Comparison of ENCODE assay signal across 13 mouse cellular contexts in genomic region chr5:76747851-76748250, GRCm38 (mm10).
DNase-seq lines count a peak whose midpoint lies in the region; ATAC-seq and TF ChIP-seq lines count a peak whose summit lies in the region.
"Had no signal": no experiment of that assay in that cellular context is flagged by ENCODE, and none has a peak within 500 bp of the region (broad histone marks: within the 10 kb centered on the region; RNA-seq: fewer than 3 reads in every experiment).

No protein-coding gene starts in this region.

- H3K9me3 ChIP-seq in midbrain, embryonic 11.5 days (ENCODE audit: control insufficient read depth, low read length): no peaks in the 10 kb centered on the region
- no peaks in the 10 kb centered on the region for H3K9me3 ChIP-seq in midbrain, embryonic 10.5 days (replicated peaks)
- H3K9me3 ChIP-seq in embryonic facial prominence, embryonic 12.5 days: no peaks in the 10 kb centered on the region
- no peaks in the 10 kb centered on the region for H3K9me3 ChIP-seq in hindbrain, postnatal 0 days (ENCODE audit: low read length)
- H3K9me3 ChIP-seq: kidney, embryonic 15.5 days had no signal

- H3K27ac ChIP-seq in midbrain, embryonic 11.5 days (ENCODE audit: low read depth, low read length): no peak overlapping the region
- H3K27ac ChIP-seq in midbrain, embryonic 10.5 days (replicated peaks): no peak overlapping the region
- H3K27ac ChIP-seq in embryonic facial prominence, embryonic 12.5 days: no peak overlapping the region
- H3K27ac ChIP-seq in hindbrain, postnatal 0 days: no peak overlapping the region
- H3K27ac ChIP-seq: kidney, embryonic 15.5 days had no signal

- 65% methylated on average over 7 of the region's 7 CpGs for WGBS in midbrain, embryonic 11.5 days
- WGBS in midbrain, embryonic 10.5 days: 69% methylated on average over 7 of the region's 7 CpGs
- WGBS in embryonic facial prominence, embryonic 12.5 days: 62% methylated on average over 7 of the region's 7 CpGs
- 56% methylated on average over 7 of the region's 7 CpGs for WGBS in hindbrain, postnatal 0 days

- no peaks in the 10 kb centered on the region; the same call in 1 of the 2 replicates for H3K4me1 ChIP-seq in midbrain, embryonic 11.5 days (ENCODE audit: control insufficient read depth, insufficient read depth, low read length)
- peaks cover 15% of the 10 kb centered on the region for H3K4me1 ChIP-seq in midbrain, embryonic 10.5 days
- no peaks in the 10 kb centered on the region; the same call in 1 of the 2 replicates for H3K4me1 ChIP-seq in embryonic facial prominence, embryonic 12.5 days
- H3K4me1 ChIP-seq in hindbrain, postnatal 0 days (ENCODE audit: insufficient read depth, low read length): no peaks in the 10 kb centered on the region
- H3K4me1 ChIP-seq: kidney, embryonic 15.5 days had no signal

- no peak overlapping the region for H3K4me3 ChIP-seq in midbrain, embryonic 11.5 days (ENCODE audit: low read depth, low read length)
- H3K4me3 ChIP-seq in midbrain, embryonic 10.5 days: no peak overlapping the region
- H3K4me3 ChIP-seq in embryonic facial prominence, embryonic 12.5 days: no peak overlapping the region
- H3K4me3 ChIP-seq in hindbrain, postnatal 0 days (ENCODE audit: low read length): no peak overlapping the region
- H3K4me3 ChIP-seq: kidney, embryonic 15.5 days had no signal

- no peaks in the 10 kb centered on the region for H3K27me3 ChIP-seq in midbrain, embryonic 11.5 days (ENCODE audit: control insufficient read depth, insufficient read depth, low read length)
- H3K27me3 ChIP-seq in midbrain, embryonic 10.5 days (ENCODE audit: low read depth, poor library complexity, severe bottlenecking): no peaks in the 10 kb centered on the region
- H3K27me3 ChIP-seq in embryonic facial prominence, embryonic 12.5 days: no peaks in the 10 kb centered on the region
- H3K27me3 ChIP-seq in hindbrain, postnatal 0 days (ENCODE audit: insufficient read depth, low read length): no peaks in the 10 kb centered on the region
- H3K27me3 ChIP-seq: kidney, embryonic 15.5 days had no signal

- peak; percentile 69 for DNase-seq in midbrain, embryonic 11.5 days (ENCODE audit: low spot score, missing footprints)
- DNase-seq in midbrain, embryonic 10.5 days (ENCODE audit: low spot score): no peak
- peak; percentile 50 for DNase-seq in hindbrain, postnatal 0 days (ENCODE audit: low spot score)
- DNase-seq in right cerebral cortex, postnatal 14 days: peak; percentile 19
- DNase-seq in adrenal gland, postnatal 14 days: no peak
- DNase-seq in lung, postnatal 4 days: no peak
- no peak for DNase-seq in layer of hippocampus, postnatal 25 days (ENCODE audit: extremely low spot score in 1 of 2, low spot score in 1 of 2)
- DNase-seq: cerebellum, adult 11 months; gastrocnemius, postnatal 14 days; heart, postnatal 14 days had no signal

- ATAC-seq in midbrain, embryonic 11.5 days (ENCODE audit: low FRiP score): peak; percentile 58; the same call in 1 of the 2 replicates
- 0 out of 2 replicates have a peak, but pooled peaks have one; percentile 24 for ATAC-seq in embryonic facial prominence, embryonic 12.5 days (ENCODE audit: insufficient number of reproducible peaks, insufficient read depth, low FRiP score, low TSS enrichment)
- ATAC-seq in hindbrain, postnatal 0 days: peak; percentile 86
- ATAC-seq: lung, postnatal 0 days had no signal

- no peak overlapping the region for H3K9ac ChIP-seq in midbrain, embryonic 11.5 days (ENCODE audit: low read length)
- no peak overlapping the region for H3K9ac ChIP-seq in embryonic facial prominence, embryonic 12.5 days
- no peak overlapping the region for H3K9ac ChIP-seq in hindbrain, postnatal 0 days (replicated peaks; ENCODE audit: low read length)
- H3K9ac ChIP-seq: kidney, embryonic 15.5 days had no signal

- H3K4me2 ChIP-seq in midbrain, embryonic 11.5 days: no peak overlapping the region
- no peak overlapping the region for H3K4me2 ChIP-seq in embryonic facial prominence, embryonic 12.5 days (replicated peaks)
- no peak overlapping the region for H3K4me2 ChIP-seq in hindbrain, postnatal 0 days (ENCODE audit: low read depth, low read length)
- H3K4me2 ChIP-seq: kidney, embryonic 15.5 days had no signal

- TF ChIP-seq CTCF in hindbrain, postnatal 0 days (IDR thresholded peaks at IDR 0.05; ENCODE audit: low read depth): no peak

- H3K36me3 ChIP-seq in midbrain, embryonic 11.5 days (ENCODE audit: control insufficient read depth, insufficient read depth, low read length): no peaks in the 10 kb centered on the region
- peaks cover 13% of the 10 kb centered on the region for H3K36me3 ChIP-seq in midbrain, embryonic 10.5 days
- no peaks in the 10 kb centered on the region for H3K36me3 ChIP-seq in embryonic facial prominence, embryonic 12.5 days
- no peaks in the 10 kb centered on the region for H3K36me3 ChIP-seq in hindbrain, postnatal 0 days (ENCODE audit: insufficient read depth, low read length)
- H3K36me3 ChIP-seq: kidney, embryonic 15.5 days had no signal

Comparison
In these comparisons a context has a peak if more than half of its experiments do, and no peak if none do; other contexts are left out.
1. DNase-seq: peak in midbrain, embryonic 11.5 days (single experiment), hindbrain, postnatal 0 days (single experiment) and right cerebral cortex, postnatal 14 days (single experiment); none in midbrain, embryonic 10.5 days (single experiment), adrenal gland, postnatal 14 days (single experiment), lung, postnatal 4 days (0 of 2) and layer of hippocampus, postnatal 25 days (0 of 2).
2. ATAC-seq: peak in every context shown above with its lines; median percentile 86 in hindbrain, postnatal 0 days; 58 in midbrain, embryonic 11.5 days; 24 in embryonic facial prominence, embryonic 12.5 days.